Mouse (Mus musculus): ENCODE results near the gene Mylk.

The Mylk gene

GRCm38 (mm10) chr16:34941915-34942314, 196.9 kb downstream of the Mylk start:
- DNase-seq (ENCODE audit: low spot score) = no peak

- DNase-seq (ENCODE audit: low spot score) = no peak
Measured at GRCm38 (mm10) chr16:34946301-34946700, 201.3 kb downstream of the Mylk start.

- no peak for DNase-seq (ENCODE audit: low spot score)
Measured at GRCm38 (mm10) chr16:34950935-34951334, 205.9 kb downstream of the Mylk start.

GRCm38 (mm10) chr16:34952254-34952653, 207.2 kb downstream of the Mylk start:
- no peak for DNase-seq (ENCODE audit: low spot score)

- DNase-seq (ENCODE audit: low spot score) = no peak
Measured at GRCm38 (mm10) chr16:34952798-34953197, 207.8 kb downstream of the Mylk start.

GRCm38 (mm10) chr16:34953501-34953900, 208.5 kb downstream of the Mylk start:
- DNase-seq (ENCODE audit: low spot score) = no peak

- DNase-seq (ENCODE audit: low spot score) = peak; percentile 16
Measured at GRCm38 (mm10) chr16:34957487-34958230, 212.6 kb downstream of the Mylk start.

- peak; percentile 88 for DNase-seq (ENCODE audit: low spot score)
Measured at GRCm38 (mm10) chr16:34958667-34959066, 213.7 kb downstream of the Mylk start.

GRCm38 (mm10) chr16:34959261-34959660, 214.3 kb downstream of the Mylk start:
- DNase-seq (ENCODE audit: low spot score) = no peak

GRCm38 (mm10) chr16:34960243-34960642, 215.2 kb downstream of the Mylk start:
- DNase-seq (ENCODE audit: low spot score) = peak; percentile 94

- DNase-seq (ENCODE audit: low spot score) = peak; percentile 52
Measured at GRCm38 (mm10) chr16:34960866-34961582, 216.0 kb downstream of the Mylk start.

- peak; percentile 52 for DNase-seq (ENCODE audit: low spot score)
Measured at GRCm38 (mm10) chr16:34962322-34962721, 217.3 kb downstream of the Mylk start.

- DNase-seq (ENCODE audit: low spot score) = peak; percentile 52
Measured at GRCm38 (mm10) chr16:34963008-34963407, 218.0 kb downstream of the Mylk start.

GRCm38 (mm10) chr16:34966620-34967081, 221.6 kb downstream of the Mylk start:
- DNase-seq (ENCODE audit: low spot score) = no peak

GRCm38 (mm10) chr16:34967120-34967800, 222.2 kb downstream of the Mylk start:
- DNase-seq (ENCODE audit: low spot score) = peak; percentile 93

- DNase-seq (ENCODE audit: low spot score) = no peak
Measured at GRCm38 (mm10) chr16:34968181-34968580, 223.2 kb downstream of the Mylk start.

GRCm38 (mm10) chr16:34972471-34972870, 227.5 kb downstream of the Mylk start:
- DNase-seq (ENCODE audit: low spot score) = no peak

- DNase-seq (ENCODE audit: low spot score) = no peak
Measured at GRCm38 (mm10) chr16:34975544-34975943, 230.5 kb downstream of the Mylk start.

- no peak for DNase-seq (ENCODE audit: low spot score)
Measured at GRCm38 (mm10) chr16:34976630-34977029, 231.6 kb downstream of the Mylk start.

GRCm38 (mm10) chr16:34978018-34978417, 233.0 kb downstream of the Mylk start:
- DNase-seq (ENCODE audit: low spot score) = peak; percentile 84

GRCm38 (mm10) chr16:34981009-34981408, 236.0 kb downstream of the Mylk start:
- no peak for DNase-seq (ENCODE audit: low spot score)

GRCm38 (mm10) chr16:34984203-34985030, 239.4 kb downstream of the Mylk start:
- DNase-seq (ENCODE audit: low spot score) = peak; percentile 80

All from adipocyte (in vitro differentiated cells).